Mouse (Mus musculus): Measurements from ENCODE around the gene Fyco1. TPM values are rescaled to one million over a fixed set of nuclear protein-coding genes. Genes with fewer than 3 reads are reported as not detected.

The Fyco1 gene
- polyA plus RNA-seq, 1 experiment from 2014 or later = 22.6 TPM

Other genes with a start within 250 kb of the Fyco1 start
- 0.19 and 0.41 TPM in 2 replicates for gene Slc6a20b, start 219.3 kb downstream of the Fyco1 start, polyA plus RNA-seq (2015; fragmentation: Nextera tagmentation; extraction: Ambion mirVana)
- 0.15 and 0.50 TPM in 2 replicates for gene Ccr9, start 173.5 kb downstream of the Fyco1 start, polyA plus RNA-seq (2015; fragmentation: Nextera tagmentation; extraction: Ambion mirVana)
- gene Slc6a20a, start 173.0 kb downstream of the Fyco1 start, polyA plus RNA-seq (2015; fragmentation: Nextera tagmentation; extraction: Ambion mirVana) = 4.2 and 6.4 TPM in 2 replicates
- gene Lztfl1, start 134.2 kb downstream of the Fyco1 start, polyA plus RNA-seq (2015; fragmentation: Nextera tagmentation; extraction: Ambion mirVana) = 55.8 and 61.6 TPM in 2 replicates
- 0.12 and 0.18 TPM in 2 replicates for gene Cxcr6, start 45.4 kb downstream of the Fyco1 start, polyA plus RNA-seq (2015; fragmentation: Nextera tagmentation; extraction: Ambion mirVana)
- gene Xcr1, start 10.1 kb upstream of the Fyco1 start, polyA plus RNA-seq (2015; fragmentation: Nextera tagmentation; extraction: Ambion mirVana) = 0.06 and 0.10 TPM in 2 replicates
- 0.39 and 0.70 TPM in 2 replicates for gene Ccr1, start 116.8 kb upstream of the Fyco1 start, polyA plus RNA-seq (2015; fragmentation: Nextera tagmentation; extraction: Ambion mirVana)
- gene Ccr1l1, start 126.5 kb upstream of the Fyco1 start, polyA plus RNA-seq (2015; fragmentation: Nextera tagmentation; extraction: Ambion mirVana) = not detected in 2 replicates
- not detected in 2 replicates for gene Ccr3, start 170.1 kb upstream of the Fyco1 start, polyA plus RNA-seq (2015; fragmentation: Nextera tagmentation; extraction: Ambion mirVana)

Measured in forebrain, embryonic 16.5 days (tissue).